Mouse (Mus musculus): Measurements from ENCODE around the gene Snai3.
A peak's percentile ranks its signal among the peaks of the same experiment; 100 is the strongest.

Snai3 gene

GRCm38 (mm10) chr8:122430058-122430636 is 30.4 kb downstream of the Snai3 start:
- no peak for DNase-seq (ENCODE audit: low spot score)

- no peak for DNase-seq (ENCODE audit: low spot score)
Observed at GRCm38 (mm10) chr8:122428163-122428562, 32.4 kb downstream of the Snai3 start.

GRCm38 (mm10) chr8:122427607-122428006 is 32.9 kb downstream of the Snai3 start:
- DNase-seq (ENCODE audit: low spot score): no peak

- no peak for DNase-seq (ENCODE audit: low spot score)
Observed at GRCm38 (mm10) chr8:122426145-122426544, 34.4 kb downstream of the Snai3 start.

- peak; percentile 60 for DNase-seq (ENCODE audit: low spot score)
Observed at GRCm38 (mm10) chr8:122423659-122424058, 36.9 kb downstream of the Snai3 start.

- no peak for DNase-seq (ENCODE audit: low spot score)
Observed at GRCm38 (mm10) chr8:122423217-122423616, 37.3 kb downstream of the Snai3 start.

GRCm38 (mm10) chr8:122421376-122422070 is 39.0 kb downstream of the Snai3 start, which contains the start of gene Il17c:
Gene Il17c, plus strand, starts transcription at chr8:122422020.
- DNase-seq (ENCODE audit: low spot score): no peak

GRCm38 (mm10) chr8:122419881-122420555 is 40.5 kb downstream of the Snai3 start:
- no peak for DNase-seq (ENCODE audit: low spot score)

- no peak for DNase-seq (ENCODE audit: low spot score)
Observed at GRCm38 (mm10) chr8:122415554-122415953, 45.0 kb downstream of the Snai3 start.

- no peak for DNase-seq (ENCODE audit: low spot score)
Observed at GRCm38 (mm10) chr8:122414311-122414710, 46.2 kb downstream of the Snai3 start.

- DNase-seq (ENCODE audit: low spot score): no peak
Observed at GRCm38 (mm10) chr8:122407678-122408077, 52.9 kb downstream of the Snai3 start.

- DNase-seq (ENCODE audit: low spot score): no peak
Observed at GRCm38 (mm10) chr8:122405146-122405805, 55.3 kb downstream of the Snai3 start.

Data from testis, postnatal 10 days (tissue).